Mouse (Mus musculus): Measurements from ENCODE around the gene BC055324.

DNA sequence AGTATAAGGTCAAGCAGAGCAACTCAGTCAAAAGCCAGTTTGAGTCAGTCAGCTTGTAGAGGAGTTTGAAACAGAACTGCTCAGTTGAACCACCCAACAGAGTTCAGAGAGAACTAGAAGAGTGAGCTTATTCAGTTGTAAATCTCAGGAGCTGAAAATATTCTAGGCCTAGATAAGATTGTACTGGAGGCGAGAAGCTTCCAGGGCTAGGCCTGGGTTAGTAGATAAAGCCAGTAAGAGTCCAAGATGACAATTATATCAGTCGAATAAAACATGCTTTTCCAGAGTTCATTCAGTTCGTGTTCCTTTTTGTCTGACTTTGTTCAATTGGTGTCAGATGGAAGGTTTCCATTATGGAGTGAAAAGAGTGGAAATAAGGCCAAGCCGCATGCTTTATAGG, 31.1 kb upstream of the BC055324 start:
- no peak for TF ChIP-seq CTCF (IDR thresholded peaks at IDR 0.05; ENCODE audit: low read depth)
- TF ChIP-seq EP300 (optimal IDR thresholded peaks at IDR 0.05) = no peak
